Comparison of ENCODE assay signal across 16 mouse cellular contexts in the genomic region with DNA sequence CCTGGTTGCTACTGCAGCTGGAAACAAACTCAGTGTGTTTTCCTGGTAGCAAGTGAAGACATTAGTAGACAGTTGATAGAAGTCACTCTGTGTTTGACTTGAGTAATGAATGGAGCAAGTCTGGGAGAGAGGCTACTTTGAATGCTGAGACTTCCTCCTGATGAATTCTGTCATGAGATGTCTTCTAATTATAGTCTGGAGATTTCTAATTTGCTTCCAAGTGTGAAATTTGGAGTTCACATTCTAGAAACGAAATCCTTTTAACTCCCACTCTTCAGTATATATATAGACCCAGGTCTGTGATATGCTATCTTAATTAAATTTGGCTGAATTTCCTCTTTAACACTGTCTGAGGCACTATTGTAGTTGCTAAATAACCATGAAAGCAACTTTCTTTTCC.
"Had no signal": no experiment of that assay in that cellular context is flagged by ENCODE, and none has a peak within 500 bp of the region (broad histone marks: within the 10 kb centered on the region; RNA-seq: fewer than 3 reads in every experiment).

No protein-coding gene starts in this region.

- H3K27me3 ChIP-seq: lung, embryonic 15.5 days; megakaryocyte, embryonic 14.5 days; midbrain, embryonic 13.5 days; midbrain, embryonic 15.5 days; neural tube, embryonic 12.5 days had no signal

- H3K9ac ChIP-seq: liver, postnatal 0 days; lung, embryonic 15.5 days; midbrain, embryonic 13.5 days; midbrain, embryonic 15.5 days; neural tube, embryonic 12.5 days had no signal

- H3K36me3 ChIP-seq: lung, embryonic 15.5 days; midbrain, embryonic 13.5 days; midbrain, embryonic 15.5 days; neural tube, embryonic 12.5 days had no signal

- DNase-seq: liver, postnatal 0 days; lung, adult 2 months; lung, postnatal 14 days; lung, postnatal 36 days; right cerebral cortex, postnatal 14 days; thymus, adult 2 months; thymus, postnatal 25 days; thymus, postnatal 4 days had no signal

- H3K4me1 ChIP-seq: lung, embryonic 15.5 days; megakaryocyte, embryonic 14.5 days; midbrain, embryonic 13.5 days; midbrain, embryonic 15.5 days; neural tube, embryonic 12.5 days had no signal

- H3K4me2 ChIP-seq: lung, embryonic 15.5 days; midbrain, embryonic 11.5 days; midbrain, embryonic 13.5 days; midbrain, embryonic 15.5 days; neural tube, embryonic 12.5 days had no signal

- H3K27ac ChIP-seq: lung, embryonic 15.5 days; macrophage; midbrain, embryonic 13.5 days; midbrain, embryonic 15.5 days; neural tube, embryonic 12.5 days had no signal

- H3K4me3 ChIP-seq: lung, embryonic 15.5 days; megakaryocyte, embryonic 14.5 days; midbrain, embryonic 13.5 days; midbrain, embryonic 15.5 days; neural tube, embryonic 12.5 days had no signal

- ATAC-seq: liver, postnatal 0 days; lung, postnatal 0 days; midbrain, embryonic 13.5 days; midbrain, embryonic 15.5 days had no signal

- H3K9me3 ChIP-seq: lung, embryonic 15.5 days; megakaryocyte, embryonic 14.5 days; midbrain, embryonic 13.5 days; midbrain, embryonic 15.5 days; neural tube, embryonic 12.5 days had no signal
